Comparison of ENCODE assay signal across 8 mouse cellular contexts in the genomic region with DNA sequence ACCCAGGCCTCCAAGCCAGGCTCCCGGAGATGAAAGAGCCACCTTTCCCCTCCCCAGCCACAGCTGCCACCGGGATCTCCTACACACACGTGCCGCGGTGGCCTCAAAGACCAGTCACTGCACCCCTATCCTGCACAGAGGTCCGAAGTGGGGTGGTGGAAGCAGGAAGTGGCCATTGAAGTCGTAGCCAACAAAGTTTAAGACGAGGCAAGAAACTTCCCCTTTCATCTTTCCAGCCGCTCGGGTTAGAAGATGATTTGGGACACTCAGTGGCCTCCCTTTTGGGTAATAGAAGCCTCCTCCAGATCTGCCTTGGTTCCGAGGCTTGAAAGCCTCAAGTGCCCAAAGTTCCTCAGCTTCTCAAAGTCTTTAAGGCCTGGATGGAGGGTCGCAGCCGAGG. TPM values are rescaled to one million over a fixed set of nuclear protein-coding genes. Genes with fewer than 3 reads are reported as not detected.
DNase-seq lines count a peak whose midpoint lies in the region; ATAC-seq and TF ChIP-seq lines count a peak whose summit lies in the region.

No protein-coding gene starts in this region.

- peak overlapping the region; percentile 96 for H3K9ac ChIP-seq in kidney, postnatal 0 days (ENCODE audit: low read depth, low read length)
- peak overlapping the region; percentile 91 for H3K9ac ChIP-seq in hindbrain, embryonic 12.5 days
- peak overlapping the region; percentile 93 for H3K9ac ChIP-seq in midbrain, embryonic 13.5 days (replicated peaks)

- H3K36me3 ChIP-seq in kidney, postnatal 0 days (ENCODE audit: insufficient read depth, low read length), result no peaks in the 10 kb centered on the region
- H3K36me3 ChIP-seq in hindbrain, embryonic 12.5 days, result no peaks in the 10 kb centered on the region
- no peaks in the 10 kb centered on the region for H3K36me3 ChIP-seq in midbrain, embryonic 13.5 days

- H3K4me3 ChIP-seq in kidney, postnatal 0 days (replicated peaks; ENCODE audit: low read depth, low read length), result peak overlapping the region; percentile 64
- peak overlapping the region; percentile 82 for H3K4me3 ChIP-seq in hindbrain, embryonic 12.5 days
- peak overlapping the region; percentile 84 for H3K4me3 ChIP-seq in midbrain, embryonic 13.5 days (replicated peaks)

- TF ChIP-seq CTCF in kidney, postnatal 0 days (IDR thresholded peaks at IDR 0.05; ENCODE audit: low read depth), result no peak

- H3K4me1 ChIP-seq in kidney, postnatal 0 days (replicated peaks; ENCODE audit: insufficient read depth, low read length), result peaks cover 56% of the 10 kb centered on the region
- H3K4me1 ChIP-seq in hindbrain, embryonic 12.5 days, result peaks cover 81% of the 10 kb centered on the region
- peaks cover 72% of the 10 kb centered on the region for H3K4me1 ChIP-seq in midbrain, embryonic 13.5 days (replicated peaks)

- peak overlapping the region; percentile 38; the same call in 1 of the 2 replicates for H3K27ac ChIP-seq in kidney, postnatal 0 days
- H3K27ac ChIP-seq in hindbrain, embryonic 12.5 days, result peak overlapping the region; percentile 96; the same call in 1 of the 2 replicates
- peak overlapping the region; percentile 90 for H3K27ac ChIP-seq in midbrain, embryonic 13.5 days

- ATAC-seq in kidney, postnatal 0 days (replicated peaks; ENCODE audit: low FRiP score, low read depth), result no peak
- ATAC-seq in hindbrain, embryonic 12.5 days (ENCODE audit: low FRiP score), result no peak
- ATAC-seq in midbrain, embryonic 13.5 days, result no peak

- no peaks in the 10 kb centered on the region for H3K27me3 ChIP-seq in kidney, postnatal 0 days (ENCODE audit: insufficient read depth, low read length)
- H3K27me3 ChIP-seq in hindbrain, embryonic 12.5 days, result no peaks in the 10 kb centered on the region
- 0 out of 2 replicates have a peak, but pooled peaks cover 4% of the 10 kb centered on the region for H3K27me3 ChIP-seq in midbrain, embryonic 13.5 days

- no peak for DNase-seq in kidney, postnatal 0 days (ENCODE audit: low spot score)
- no peak for DNase-seq in kidney, adult 18-20 months
- DNase-seq in cerebellum, adult 9-11 months, result peak; percentile 48
- DNase-seq in urinary bladder, postnatal 25 days (ENCODE audit: low spot score), result no peak
- no peak for DNase-seq in gastrocnemius, postnatal 14 days
- DNase-seq in frontal cortex, adult 2 months (ENCODE audit: extremely low spot score in 1 of 2, low spot score in 1 of 2), result no peak

- no peaks in the 10 kb centered on the region for H3K9me3 ChIP-seq in kidney, postnatal 0 days (replicated peaks; ENCODE audit: low read length)
- no peaks in the 10 kb centered on the region for H3K9me3 ChIP-seq in hindbrain, embryonic 12.5 days (replicated peaks)
- no peaks in the 10 kb centered on the region for H3K9me3 ChIP-seq in midbrain, embryonic 13.5 days

- peak overlapping the region; percentile 99 for H3K4me2 ChIP-seq in kidney, postnatal 0 days (ENCODE audit: low read length)
- H3K4me2 ChIP-seq in hindbrain, embryonic 12.5 days (replicated peaks), result peak overlapping the region; percentile 91
- H3K4me2 ChIP-seq in midbrain, embryonic 13.5 days (replicated peaks), result peak overlapping the region; percentile 97

- 3% methylated on average over 13 of the region's 13 CpGs for WGBS in kidney, postnatal 0 days
- 2% methylated on average over 13 of the region's 13 CpGs for WGBS in hindbrain, embryonic 12.5 days
- under 1% methylated on average over 13 of the region's 13 CpGs for WGBS in midbrain, embryonic 13.5 days

- intact Hi-C loops in gastrocnemius, postnatal 14 days (cut with DNase I; ENCODE audit: low total_unique reads), result no loop called here

RNA-seq across cellular contexts. Expression of gene Elmsan1, which starts 26.4 kb away (rescaled TPM):
- polyA plus RNA-seq in kidney, postnatal 0 days (2015; fragmentation: Nextera tagmentation; extraction: Ambion mirVana), result 4.8 and 5.8 TPM in 2 replicates
- 7.2 and 8.0 TPM in 2 replicates for polyA plus RNA-seq in hindbrain, embryonic 12.5 days (2016; fragmentation: Nextera tagmentation; extraction: Ambion mirVana)
- 3.6 and 5.2 TPM in 2 replicates for polyA plus RNA-seq in midbrain, embryonic 13.5 days (2015; fragmentation: Nextera tagmentation; extraction: Ambion mirVana)
- 10 to 100 TPM; 10.8 to 11.2 TPM for total RNA-seq in gastrocnemius, postnatal 14 days (2021)
- polyA plus RNA-seq in frontal cortex, adult 2 months (2012; rRNA removed), result 8.6 and 8.7 TPM in 2 replicates

RNA-seq across cellular contexts. Expression of gene Pnma1, which starts 44.0 kb away (rescaled TPM):
- polyA plus RNA-seq in kidney, postnatal 0 days (2015; fragmentation: Nextera tagmentation; extraction: Ambion mirVana), result 0.33 and 0.50 TPM in 2 replicates
- 3.8 and 4.2 TPM in 2 replicates for polyA plus RNA-seq in hindbrain, embryonic 12.5 days (2016; fragmentation: Nextera tagmentation; extraction: Ambion mirVana)
- polyA plus RNA-seq in midbrain, embryonic 13.5 days (2015; fragmentation: Nextera tagmentation; extraction: Ambion mirVana), result 5.5 and 6.5 TPM in 2 replicates
- total RNA-seq in gastrocnemius, postnatal 14 days (2021), result under 1 TPM; 0.23 to 0.24 TPM
- 4.4 and 5.3 TPM in 2 replicates for polyA plus RNA-seq in frontal cortex, adult 2 months (2012; rRNA removed)

Comparison
In these comparisons a context has a peak if more than half of its experiments do, and no peak if none do; other contexts are left out.
1. H3K27ac ChIP-seq: peak in every context shown above with its lines; median percentile 96 in hindbrain, embryonic 12.5 days; 90 in midbrain, embryonic 13.5 days; 38 in kidney, postnatal 0 days.